Comparison of ENCODE assay signal across 9 mouse cellular contexts in the genomic region with DNA sequence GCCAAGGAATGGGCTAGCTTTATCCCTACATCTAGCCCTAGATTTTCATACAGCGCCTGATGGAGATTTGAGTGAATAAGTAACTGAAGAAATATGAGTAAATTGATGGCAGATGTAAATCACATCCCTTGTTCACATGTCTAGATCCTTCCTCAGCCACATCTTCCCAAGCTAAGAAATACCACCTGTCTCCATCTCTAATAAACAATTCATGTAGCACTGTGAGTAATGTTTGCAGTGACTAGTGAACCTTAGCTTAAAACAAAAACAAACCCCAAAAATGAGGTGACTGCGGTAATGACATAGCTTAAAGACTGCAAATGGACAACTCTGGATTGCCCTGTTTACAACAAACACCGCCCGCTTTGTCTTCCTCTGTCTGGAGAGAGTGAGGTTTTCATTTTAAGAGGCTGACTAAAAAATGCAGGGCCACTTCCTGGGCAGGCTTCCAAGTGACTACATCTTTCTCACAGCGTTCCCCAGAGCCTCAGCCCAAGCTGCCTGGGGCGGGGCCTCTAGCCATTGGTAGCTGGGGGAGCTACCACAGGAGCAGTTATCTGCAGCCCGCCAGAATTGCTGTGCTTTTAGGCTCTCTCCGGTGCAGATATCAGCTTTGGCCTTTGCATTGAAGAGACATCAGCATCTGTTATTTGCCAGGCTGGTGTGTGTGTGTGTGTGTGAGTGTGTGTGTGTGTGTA. TPM values are rescaled to one million over a fixed set of nuclear protein-coding genes. Genes with fewer than 3 reads are reported as not detected.
DNase-seq lines count a peak whose midpoint lies in the region; ATAC-seq and TF ChIP-seq lines count a peak whose summit lies in the region.
"Had no signal": no experiment of that assay in that cellular context is flagged by ENCODE, and none has a peak within 500 bp of the region (broad histone marks: within the 10 kb centered on the region; RNA-seq: fewer than 3 reads in every experiment).

No protein-coding gene starts in this region.

- in situ Hi-C loops in Patski (cut with MboI; ENCODE audit: low pct_unique_long_range_greater_than_20kb), result no loop called here

- no peaks in the 10 kb centered on the region for H3K4me1 ChIP-seq in forebrain, embryonic 14.5 days (ENCODE audit: control insufficient read depth, insufficient read depth, low read length)
- no peaks in the 10 kb centered on the region for H3K4me1 ChIP-seq in heart, postnatal 0 days (ENCODE audit: control insufficient read depth, insufficient read depth)

- no peak overlapping the region for H3K9ac ChIP-seq in forebrain, embryonic 14.5 days (ENCODE audit: low read length)
- H3K9ac ChIP-seq in heart, postnatal 0 days (replicated peaks; ENCODE audit: low read depth, low read length), result no peak overlapping the region

- H3K4me2 ChIP-seq in forebrain, embryonic 14.5 days (ENCODE audit: low read length), result no peak overlapping the region
- peak overlapping the region; percentile 25; the same call in 1 of the 2 replicates for H3K4me2 ChIP-seq in heart, postnatal 0 days (ENCODE audit: low read depth, low read length)

- peak; percentile 93 for ATAC-seq in Patski
- peak; percentile 90 for ATAC-seq in forebrain, embryonic 14.5 days
- ATAC-seq in heart, postnatal 0 days (ENCODE audit: insufficient read depth, low read depth), result no peak

- no peak overlapping the region for H3K4me3 ChIP-seq in forebrain, embryonic 14.5 days (ENCODE audit: low read depth, low read length)
- no peak overlapping the region for H3K4me3 ChIP-seq in heart, postnatal 0 days (ENCODE audit: low read depth, low read length)

- peak; percentile 62 for DNase-seq in Patski (ENCODE audit: low read depth, low spot score)
- peak; percentile 78 for DNase-seq in c-Kit-positive CD71-positive TER-119-negative erythroid progenitor cells, embryonic 14.5 days (ENCODE audit: low read depth)
- peak; percentile 77 for DNase-seq in forebrain, embryonic 14.5 days (ENCODE audit: low spot score)
- peak; percentile 25 for DNase-seq in heart, postnatal 0 days (ENCODE audit: low spot score)
- DNase-seq in layer of hippocampus, adult 8-10 months (ENCODE audit: low spot score in 2 of 2), result peak; percentile 10 to 43
- peak; percentile 61 for DNase-seq in lung, postnatal 10 days
- peak; percentile 46 to 52 for DNase-seq in right cerebral cortex, adult 2 months (ENCODE audit: low spot score in 2 of 2)
- peak; percentile 13 for DNase-seq in yolk sac, embryonic 10.5 days (ENCODE audit: low spot score)

- 41% methylated on average over 8 of the region's 8 CpGs for WGBS in forebrain, embryonic 14.5 days
- WGBS in heart, postnatal 0 days, result 29% methylated on average over 8 of the region's 8 CpGs

- POLR2A ChIA-PET in Patski (lab: Charles Lee), result no interaction called here

- H3K27ac ChIP-seq in forebrain, embryonic 14.5 days (ENCODE audit: low read depth, low read length), result no peak overlapping the region
- H3K27ac ChIP-seq in heart, postnatal 0 days (ENCODE audit: low read depth), result no peak overlapping the region

- peaks cover 34% of the 10 kb centered on the region for H3K27me3 ChIP-seq in Patski
- no peaks in the 10 kb centered on the region for H3K27me3 ChIP-seq in forebrain, embryonic 14.5 days (replicated peaks; ENCODE audit: control insufficient read depth, insufficient read depth, low read length)
- H3K27me3 ChIP-seq in heart, postnatal 0 days (ENCODE audit: control insufficient read depth, insufficient read depth, low read length), result no peaks in the 10 kb centered on the region

- no peak for TF ChIP-seq CTCF in Patski (IDR thresholded peaks at IDR 0.05)
- no peak for TF ChIP-seq CTCF in heart, postnatal 0 days (IDR thresholded peaks at IDR 0.05; ENCODE audit: low read depth)

- H3K9me3 ChIP-seq in forebrain, embryonic 14.5 days (replicated peaks; ENCODE audit: control insufficient read depth, low read length), result no peaks in the 10 kb centered on the region
- H3K9me3 ChIP-seq in heart, postnatal 0 days (replicated peaks; ENCODE audit: control insufficient read depth, low read length), result no peaks in the 10 kb centered on the region

- H3K36me3 ChIP-seq in forebrain, embryonic 14.5 days (ENCODE audit: control insufficient read depth, insufficient read depth, low read length), result no peaks in the 10 kb centered on the region
- H3K36me3 ChIP-seq in heart, postnatal 0 days (replicated peaks; ENCODE audit: control insufficient read depth, insufficient read depth, low read length), result no peaks in the 10 kb centered on the region

- no peak for TF ChIP-seq EP300 in heart, postnatal 0 days (IDR thresholded peaks at IDR 0.05; ENCODE audit: low read depth)

- CTCF ChIA-PET in Patski (lab: Charles Lee), result no interaction called here

RNA-seq across cellular contexts. Expression of a gene that starts 46.0 kb away (rescaled TPM):
- polyA plus RNA-seq in Patski (2021), result 5.3 TPM
- 11.3 and 14.7 TPM in 2 replicates for polyA plus RNA-seq in forebrain, embryonic 14.5 days (2014; fragmentation: Nextera tagmentation; extraction: Ambion mirVana)
- total RNA-seq in heart, postnatal 0 days (2014; rRNA removed; ENCODE audit: low replicate concordance), result 0.08 and 0.23 TPM in 2 replicates
- polyA plus RNA-seq in heart, postnatal 0 days (2015; fragmentation: Nextera tagmentation; extraction: Ambion mirVana), result 0.15 and 0.25 TPM in 2 replicates
- 10 to 100 TPM; 27.6 to 30.0 (median 28.9) TPM for total RNA-seq in layer of hippocampus, adult 8-10 months (2022)
- total RNA-seq: liver, adult 2 months had no signal

Comparison
In these comparisons a context has a peak if more than half of its experiments do, and no peak if none do; other contexts are left out.
1. DNase-seq: peak in every context shown above with its lines; median percentile 78 in c-Kit-positive CD71-positive TER-119-negative erythroid progenitor cells, embryonic 14.5 days; 77 in forebrain, embryonic 14.5 days; 62 in Patski; 61 in lung, postnatal 10 days; 49 in right cerebral cortex, adult 2 months; 26 in layer of hippocampus, adult 8-10 months; 25 in heart, postnatal 0 days; 13 in yolk sac, embryonic 10.5 days.